In the genomic region with DNA sequence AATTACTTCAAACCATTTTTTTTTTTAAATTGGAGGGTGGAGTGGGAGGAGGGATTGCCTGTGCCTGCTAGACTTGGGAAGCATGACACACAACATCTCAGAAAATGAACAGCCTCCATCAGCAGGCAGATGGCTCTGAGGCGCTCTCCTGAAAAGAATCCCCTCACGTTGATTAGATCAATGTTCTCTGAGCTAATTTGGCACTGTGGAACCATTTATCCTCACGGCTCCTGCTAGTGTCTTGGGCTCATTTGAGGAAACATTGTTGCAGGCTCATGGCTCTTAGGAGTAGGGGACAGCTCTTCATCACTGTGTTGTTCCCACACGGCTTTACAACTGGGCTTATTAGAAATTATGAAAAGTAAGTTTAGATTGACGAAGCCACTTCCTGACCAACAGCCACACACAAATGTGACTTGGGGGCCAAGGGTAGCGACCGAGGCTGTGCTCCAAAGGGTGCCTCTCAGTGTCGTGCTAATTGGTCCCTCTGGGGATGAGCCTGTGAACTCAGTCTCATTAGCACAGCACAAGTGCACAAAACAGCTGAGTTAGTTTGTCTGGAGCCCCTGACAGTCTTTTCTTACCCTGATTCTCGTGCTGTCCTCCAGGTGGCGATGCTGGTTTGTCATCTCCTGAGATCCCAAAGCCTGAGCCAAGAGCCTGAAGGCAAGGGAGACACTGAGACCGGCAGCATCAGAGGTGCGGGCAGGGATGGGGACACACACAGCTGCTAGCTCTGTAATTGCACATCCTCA, we compare ENCODE assay signal across 9 mouse cellular contexts.
DNase-seq lines count a peak whose midpoint lies in the region; ATAC-seq and TF ChIP-seq lines count a peak whose summit lies in the region.
"Had no signal": no experiment of that assay in that cellular context is flagged by ENCODE, and none has a peak within 500 bp of the region (broad histone marks: within the 10 kb centered on the region; RNA-seq: fewer than 3 reads in every experiment).

No protein-coding gene starts in this region.

- H3K4me2 ChIP-seq in forebrain, postnatal 0 days (ENCODE audit: low read depth) = no peak overlapping the region
- H3K4me2 ChIP-seq in hindbrain, embryonic 11.5 days (replicated peaks; ENCODE audit: low read depth, low read length) = no peak overlapping the region
- no peak overlapping the region for H3K4me2 ChIP-seq in lung, postnatal 0 days (replicated peaks; ENCODE audit: low read depth, low read length)
- H3K4me2 ChIP-seq: heart, embryonic 13.5 days had no signal

- peak; percentile 88 for ATAC-seq in forebrain, postnatal 0 days
- ATAC-seq in hindbrain, embryonic 11.5 days (ENCODE audit: low FRiP score) = peak; percentile 78
- ATAC-seq in lung, postnatal 0 days = peak; percentile 59

- no peaks in the 10 kb centered on the region for H3K4me1 ChIP-seq in forebrain, postnatal 0 days (ENCODE audit: insufficient read depth)
- no peaks in the 10 kb centered on the region for H3K4me1 ChIP-seq in hindbrain, embryonic 11.5 days (replicated peaks; ENCODE audit: control insufficient read depth, insufficient read depth, low read length)
- no peaks in the 10 kb centered on the region for H3K4me1 ChIP-seq in lung, postnatal 0 days (ENCODE audit: insufficient read depth, low read depth, low read length)
- H3K4me1 ChIP-seq: heart, embryonic 13.5 days had no signal

- TF ChIP-seq CTCF in forebrain, postnatal 0 days (IDR thresholded peaks at IDR 0.05; ENCODE audit: low read depth) = peak; percentile 91
- peak; percentile 89 for TF ChIP-seq CTCF in lung, postnatal 0 days (IDR thresholded peaks at IDR 0.05)

- no peaks in the 10 kb centered on the region for H3K36me3 ChIP-seq in forebrain, postnatal 0 days (ENCODE audit: insufficient read depth)
- H3K36me3 ChIP-seq in hindbrain, embryonic 11.5 days (ENCODE audit: control insufficient read depth, insufficient read depth, low read length) = no peaks in the 10 kb centered on the region
- no peaks in the 10 kb centered on the region for H3K36me3 ChIP-seq in lung, postnatal 0 days (ENCODE audit: insufficient read depth, low read length)
- H3K36me3 ChIP-seq: heart, embryonic 13.5 days had no signal

- no peak overlapping the region for H3K9ac ChIP-seq in forebrain, postnatal 0 days
- no peak overlapping the region for H3K9ac ChIP-seq in hindbrain, embryonic 11.5 days (ENCODE audit: low read depth, low read length)
- no peak overlapping the region for H3K9ac ChIP-seq in lung, postnatal 0 days (replicated peaks; ENCODE audit: low read depth)
- H3K9ac ChIP-seq: heart, embryonic 13.5 days had no signal

- peak; percentile 79 for DNase-seq in MN1 (ENCODE audit: low spot score)
- peak; percentile 55 to 60 for DNase-seq in cerebellum, adult 18-20 months
- DNase-seq in forebrain, postnatal 0 days = peak; percentile 87
- DNase-seq in hindbrain, embryonic 11.5 days (ENCODE audit: low spot score) = peak; percentile 76
- peak; percentile 76 for DNase-seq in layer of hippocampus, adult 9-11 months
- DNase-seq in lung, postnatal 0 days (ENCODE audit: low spot score) = peak; percentile 81
- peak; percentile 14 for DNase-seq in ovary, postnatal 10 days (ENCODE audit: low spot score)
- DNase-seq in thymus, postnatal 10 days (ENCODE audit: low spot score in 2 of 2) = peak; percentile 13 to 50

- no peaks in the 10 kb centered on the region for H3K9me3 ChIP-seq in forebrain, postnatal 0 days (ENCODE audit: low read length)
- no peaks in the 10 kb centered on the region for H3K9me3 ChIP-seq in hindbrain, embryonic 11.5 days (ENCODE audit: control insufficient read depth, low read length)
- H3K9me3 ChIP-seq in lung, postnatal 0 days (ENCODE audit: low read length) = no peaks in the 10 kb centered on the region
- H3K9me3 ChIP-seq: heart, embryonic 13.5 days had no signal

- H3K4me3 ChIP-seq in forebrain, postnatal 0 days (ENCODE audit: low read depth, low read length) = no peak overlapping the region
- no peak overlapping the region for H3K4me3 ChIP-seq in hindbrain, embryonic 11.5 days (ENCODE audit: low read depth, low read length)
- no peak overlapping the region for H3K4me3 ChIP-seq in lung, postnatal 0 days (ENCODE audit: low read depth, low read length)
- H3K4me3 ChIP-seq: heart, embryonic 13.5 days had no signal

- H3K27me3 ChIP-seq in forebrain, postnatal 0 days (ENCODE audit: insufficient read depth, low read length) = no peaks in the 10 kb centered on the region
- H3K27me3 ChIP-seq in hindbrain, embryonic 11.5 days (ENCODE audit: control insufficient read depth, insufficient read depth, low read length) = no peaks in the 10 kb centered on the region
- no peaks in the 10 kb centered on the region for H3K27me3 ChIP-seq in lung, postnatal 0 days (replicated peaks; ENCODE audit: insufficient read depth, low read length)

- no peak overlapping the region for H3K27ac ChIP-seq in forebrain, postnatal 0 days (ENCODE audit: low read depth, low read length)
- H3K27ac ChIP-seq in hindbrain, embryonic 11.5 days (ENCODE audit: low read depth, low read length) = no peak overlapping the region
- H3K27ac ChIP-seq in lung, postnatal 0 days (ENCODE audit: low read length) = no peak overlapping the region
- H3K27ac ChIP-seq: heart, embryonic 13.5 days had no signal

- no peak for TF ChIP-seq EP300 in lung, postnatal 0 days (IDR thresholded peaks at IDR 0.05)

- WGBS in forebrain, postnatal 0 days = 11% methylated on average over 12 of the region's 12 CpGs
- WGBS in hindbrain, embryonic 11.5 days = 33% methylated on average over 12 of the region's 12 CpGs
- whole genome bisulfite sequencing in lung, postnatal 0 days = 32% methylated on average over 12 of the region's 12 CpGs

Comparison
In these comparisons a context has a peak if more than half of its experiments do, and no peak if none do; other contexts are left out.
1. DNase-seq: peak in every context shown above with its lines; median percentile 87 in forebrain, postnatal 0 days; 81 in lung, postnatal 0 days; 79 in MN1; 76 in hindbrain, embryonic 11.5 days; 76 in layer of hippocampus, adult 9-11 months; 58 in cerebellum, adult 18-20 months; 32 in thymus, postnatal 10 days; 14 in ovary, postnatal 10 days.